Mouse (Mus musculus) lung, postnatal 0 days (tissue): ENCODE data around the gene 6430531B16Rik. TPM values are rescaled to one million over a fixed set of nuclear protein-coding genes. Genes with fewer than 3 reads are reported as not detected.

Source experiments
- ATAC-seq: fragments of 200-750 bp; cut with Nextera tagmentation; 2 replicates; pipeline ENCODE4 v1.8.0; 2017; ENCODE audit warnings: moderate library complexity
- DNase-seq: peaks from one replicate; pipeline ENCODE4 v3.0.0-alpha.2; 2016; ENCODE audit warnings: low spot score
- H3K27ac ChIP-seq: fragments of 300-500 bp; sonication (generic); 2 replicates; pipeline ENCODE4 v1.5.1; 2014; ENCODE audit warnings: antibody characterized with exemption, mild to moderate bottlenecking, low read length, mixed read lengths
- H3K27me3 ChIP-seq: fragments of 300-500 bp; sonication (generic); replicated peaks from 2 replicates; pipeline ENCODE4 v1.6.1; 2014; ENCODE audit warnings: low read length, mixed read lengths; ENCODE audit not compliant: insufficient read depth
- H3K36me3 ChIP-seq: fragments of 300-500 bp; sonication (generic); 2 replicates; pipeline ENCODE4 v1.6.1; 2014; ENCODE audit warnings: low read length, mixed read lengths; ENCODE audit not compliant: insufficient read depth
- H3K4me1 ChIP-seq: fragments of 300-500 bp; sonication (generic); 2 replicates; pipeline ENCODE4 v1.6.1; 2014; ENCODE audit warnings: antibody characterized with exemption, low read depth, low read length, mixed read lengths; ENCODE audit not compliant: insufficient read depth
- H3K4me2 ChIP-seq: fragments of 300-500 bp; sonication (generic); replicated peaks from 2 replicates; pipeline ENCODE4 v1.6.1; 2014; ENCODE audit warnings: low read depth, mild to moderate bottlenecking, low read length, moderate library complexity, mixed read lengths
- H3K4me3 ChIP-seq: fragments of 300-500 bp; sonication (generic); 2 replicates; pipeline ENCODE4 v1.5.1; 2014; ENCODE audit warnings: low read depth, low read length
- H3K9ac ChIP-seq: fragments of 300-500 bp; sonication (generic); replicated peaks from 2 replicates; pipeline ENCODE4 v1.6.1; 2014; ENCODE audit warnings: low read depth, mild to moderate bottlenecking
- H3K9me3 ChIP-seq: fragments of 300-500 bp; sonication (generic); 2 replicates; pipeline ENCODE4 v1.6.1; 2016; ENCODE audit warnings: low read length, mixed read lengths
- CTCF ChIP-seq: IDR thresholded peaks from 2 replicates; pipeline ENCODE4 v1.5.1; 2016; ENCODE audit warnings: antibody characterized with exemption, mild to moderate bottlenecking
- EP300 ChIP-seq: IDR thresholded peaks from 2 replicates; pipeline ENCODE4 v1.6.1; 2016; ENCODE audit warnings: antibody characterized with exemption, mild to moderate bottlenecking, control low read depth
- WGBS: fragments of 180-500 bp; shearing (Covaris S2); extraction: QIAGEN DNeasy Blood & Tissue Kit; methylation state at CpG from one replicate; pipeline ENCODE4 v1.1.7; 2014; 5-methylcytosine and 5-hydroxymethylcytosine counted together
- polyA plus RNA-seq: library from polyadenylated mRNA; unstranded; fragments of >200 nt; fragmentation: Nextera tagmentation; extraction: Ambion mirVana; gene quantifications from 2 replicates; pipeline ENCODE4 v1.2.1, GENCODE M21; 2015

The 6430531B16Rik gene
- polyA plus RNA-seq, 1 experiment from 2014 or later = 5.6 TPM

DNA sequence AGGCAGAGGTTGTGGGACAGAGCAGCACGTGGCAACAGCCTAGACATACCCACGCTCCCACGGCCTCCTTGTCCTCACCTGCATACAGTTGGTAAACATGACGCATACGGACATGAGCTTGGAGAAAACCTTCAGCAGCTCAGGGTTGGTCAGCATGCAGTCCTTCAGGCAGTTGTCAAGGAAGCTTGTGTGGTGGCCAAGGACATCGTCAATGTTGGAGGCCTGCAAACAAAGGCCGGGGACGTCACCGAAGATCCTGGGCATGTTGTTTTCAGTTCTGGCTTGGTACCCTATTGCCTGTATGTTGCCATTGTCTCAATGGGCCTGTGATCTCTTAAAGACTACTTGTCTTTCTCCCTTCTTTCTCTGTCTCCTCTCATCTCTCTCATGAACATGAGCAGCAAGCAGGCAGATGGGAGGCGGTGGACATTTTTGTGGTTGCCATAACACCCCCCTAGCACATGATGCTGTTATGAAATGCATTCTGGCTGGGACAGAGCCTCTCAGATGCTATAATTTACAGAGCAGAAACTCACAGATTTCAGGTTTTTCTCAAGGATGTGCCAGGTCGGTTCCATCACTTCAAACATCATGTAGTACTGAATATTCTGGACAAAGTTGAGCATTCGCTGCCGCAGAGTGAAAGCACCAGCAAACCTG, 20.3 kb upstream of the 6430531B16Rik start:
- DNase-seq (no peak), ATAC-seq (no peak)
- Histone ChIP-seq H3K27me3 (no peaks in the 10 kb centered on the region), H3K4me3 (no peak overlapping the region), H3K4me2 (no peak overlapping the region), H3K9ac (no peak overlapping the region), H3K9me3 (no peaks in the 10 kb centered on the region), H3K4me1 (no peaks in the 10 kb centered on the region), H3K27ac (no peak overlapping the region), H3K36me3 (peaks cover 38% of the 10 kb centered on the region; the same call in 1 of the 2 replicates)
- 93% methylated on average over 13 of the region's 13 CpGs for WGBS
- no peak for TF ChIP-seq CTCF
- TF ChIP-seq EP300 = no peak

- Histone ChIP-seq H3K9me3 (no peaks in the 10 kb centered on the region), H3K27ac (no peak overlapping the region), H3K4me3 (no peak overlapping the region), H3K27me3 (no peaks in the 10 kb centered on the region), H3K36me3 (peaks cover 22% of the 10 kb centered on the region; the same call in 1 of the 2 replicates), H3K9ac (no peak overlapping the region), H3K4me2 (no peak overlapping the region), H3K4me1 (no peaks in the 10 kb centered on the region)
- ATAC-seq (0 out of 2 replicates have a peak, but pooled peaks have one; percentile 37), DNase-seq (peak; percentile 79)
- no peak for TF ChIP-seq EP300
- TF ChIP-seq CTCF = peak; percentile 87
- WGBS = 37% methylated on average over 3 of the region's 3 CpGs
These were observed 16.1 kb upstream of the 6430531B16Rik start for GRCm38 (mm10) chr7:139994676-139995075.

GRCm38 (mm10) chr7:139994202-139994601, 15.6 kb upstream of the 6430531B16Rik start:
- H3K27me3 ChIP-seq = no peaks in the 10 kb centered on the region
- peaks cover 22% of the 10 kb centered on the region; the same call in 1 of the 2 replicates for H3K36me3 ChIP-seq
- DNase-seq = no peak
- H3K4me1 ChIP-seq = no peaks in the 10 kb centered on the region
- ATAC-seq = no peak
- H3K9me3 ChIP-seq = no peaks in the 10 kb centered on the region
- H3K4me2 ChIP-seq = no peak overlapping the region
- 76% methylated on average over 4 of the region's 4 CpGs for WGBS
- TF ChIP-seq EP300 (no peak), CTCF (no peak)
- H3K27ac ChIP-seq = no peak overlapping the region
- H3K9ac ChIP-seq = no peak overlapping the region
- H3K4me3 ChIP-seq = no peak overlapping the region

DNA sequence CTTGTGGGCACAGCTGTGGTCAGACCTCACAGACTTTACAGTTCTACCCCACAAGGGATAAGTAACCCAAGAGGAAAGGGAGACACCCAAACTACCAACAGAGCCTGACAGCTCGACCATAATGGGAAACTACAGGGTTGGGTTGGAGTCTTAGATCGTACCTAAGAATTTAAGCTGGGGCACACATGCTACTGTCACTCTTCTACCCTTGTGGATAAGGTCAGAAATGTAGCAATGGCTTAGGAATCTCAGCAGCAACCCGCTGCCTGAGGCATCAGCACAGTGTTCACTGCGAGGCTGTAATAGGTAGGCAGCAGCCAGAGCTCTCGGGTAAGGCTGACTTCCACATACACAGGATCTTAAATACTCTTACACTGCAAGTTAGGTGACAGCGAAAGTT, 15.0 kb upstream of the 6430531B16Rik start:
- Histone ChIP-seq H3K9me3 (no peaks in the 10 kb centered on the region), H3K4me1 (no peaks in the 10 kb centered on the region), H3K9ac (no peak overlapping the region), H3K27me3 (no peaks in the 10 kb centered on the region), H3K27ac (no peak overlapping the region), H3K4me3 (no peak overlapping the region), H3K36me3 (peaks cover 20% of the 10 kb centered on the region; the same call in 1 of the 2 replicates), H3K4me2 (no peak overlapping the region)
- ATAC-seq (no peak), DNase-seq (no peak)
- TF ChIP-seq EP300 (no peak), CTCF (no peak)
- 89% methylated on average over 6 of the region's 6 CpGs for WGBS

DNA sequence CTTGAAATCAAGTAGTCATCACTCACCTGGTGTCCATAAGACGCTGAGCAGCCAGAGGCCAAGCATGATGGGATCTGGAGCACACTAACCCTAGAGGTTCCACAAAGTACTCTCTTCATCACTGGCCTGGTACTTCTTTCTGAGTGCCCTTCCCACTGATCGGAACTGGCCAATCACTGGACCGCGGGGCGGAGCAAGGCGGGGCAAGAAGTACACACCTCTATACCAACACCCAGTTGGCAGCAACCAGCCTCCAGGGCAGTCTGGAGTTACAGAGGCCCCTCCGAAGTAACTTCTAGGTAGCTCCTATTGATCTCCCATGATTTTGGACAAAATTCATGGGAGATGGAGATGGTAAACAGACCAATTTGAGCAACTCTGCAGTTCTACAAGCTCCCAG, 13.9 kb upstream of the 6430531B16Rik start, which contains the start of gene Adam8:
Gene Adam8, minus strand, starts transcription at position 157 of the 400 bp plus-strand sequence.
- Histone ChIP-seq H3K4me3 (no peak within 1 kb of the TSS), H3K4me1 (no peaks in the 10 kb centered on the region), H3K36me3 (0 out of 2 replicates have a peak, but pooled peaks cover 10% of the 10 kb centered on the region), H3K27ac (no peak within 1 kb of the TSS), H3K9me3 (no peaks in the 10 kb centered on the region), H3K27me3 (no peaks in the 10 kb centered on the region), H3K4me2 (no peak within 1 kb of the TSS), H3K9ac (no peak within 1 kb of the TSS)
- WGBS = 28% methylated on average over 7 of the region's 7 CpGs
- DNase-seq (peak; percentile 55), ATAC-seq (peak; percentile 73)
- TF ChIP-seq CTCF (no peak), EP300 (no peak)

DNA sequence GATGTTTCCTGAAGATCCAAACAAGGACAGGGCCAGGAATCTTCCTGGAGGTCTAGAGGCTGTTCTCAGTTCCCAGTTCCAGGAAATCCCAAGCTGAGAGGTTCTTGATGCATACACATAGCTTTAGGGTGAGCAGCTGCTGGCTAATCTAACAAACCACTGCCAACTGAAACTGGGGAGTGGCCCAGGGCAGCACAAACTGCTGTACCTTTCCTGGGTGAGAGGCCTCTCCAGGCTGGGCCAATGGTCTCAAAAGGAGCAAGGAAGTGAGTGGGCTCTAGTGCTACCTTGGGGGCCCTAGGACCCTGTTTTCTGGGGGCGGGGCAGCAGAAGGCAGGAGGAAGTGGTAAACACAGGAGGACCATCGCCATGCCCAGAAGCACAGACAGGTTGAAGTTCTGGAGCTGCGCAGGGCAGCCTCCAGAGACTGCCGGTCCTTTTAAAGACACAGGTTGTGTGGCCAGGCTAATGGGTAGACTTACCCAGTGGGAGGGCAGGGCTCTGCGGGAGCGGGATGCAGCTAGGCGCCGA, 12.4 kb upstream of the 6430531B16Rik start:
- 64% methylated on average over 8 of the region's 8 CpGs for WGBS
- Histone ChIP-seq H3K9me3 (no peaks in the 10 kb centered on the region), H3K4me1 (no peaks in the 10 kb centered on the region), H3K4me3 (no peak overlapping the region), H3K4me2 (no peak overlapping the region), H3K36me3 (0 out of 2 replicates have a peak, but pooled peaks cover under 1% of the 10 kb centered on the region), H3K9ac (no peak overlapping the region), H3K27ac (no peak overlapping the region), H3K27me3 (no peaks in the 10 kb centered on the region)
- TF ChIP-seq CTCF (no peak), EP300 (no peak)
- ATAC-seq (peak; percentile 6; the same call in 1 of the 2 replicates), DNase-seq (no peak)
